Mouse (Mus musculus): Measurements from ENCODE around the gene Iqschfp. TPM values are rescaled to one million over a fixed set of nuclear protein-coding genes. Genes with fewer than 3 reads are reported as not detected.
A peak's percentile ranks its signal among the peaks of the same experiment; 100 is the strongest.

Gene Iqschfp
- total and polyA plus RNA-seq, 2 experiments: not detected

- TF ChIP-seq CTCF (IDR thresholded peaks at IDR 0.05; ENCODE audit: low read depth, low read length): no peak
- TF ChIP-seq POLR2A (IDR thresholded peaks at IDR 0.05; ENCODE audit: extremely low read depth, insufficient read depth, low read length): no peak
- H3K27me3 ChIP-seq (ENCODE audit: control insufficient read depth, insufficient read depth, low read length): no peaks in the 10 kb centered on the region
- no peak overlapping the region for H3K9ac ChIP-seq (ENCODE audit: low read depth, low read length)
- DNase-seq (ENCODE audit: extremely low read depth, low read depth, low spot score): no peak
- no peak overlapping the region for H3K4me3 ChIP-seq (ENCODE audit: insufficient read depth, low read depth, low read length)
- H3K36me3 ChIP-seq (ENCODE audit: control insufficient read depth, insufficient read depth, low read length): no peaks in the 10 kb centered on the region
- no peak overlapping the region for H3K27ac ChIP-seq (replicated peaks; ENCODE audit: insufficient read depth, low read depth, low read length)
- H3K4me1 ChIP-seq (ENCODE audit: control insufficient read depth, insufficient read depth, low read length): peaks cover 6% of the 10 kb centered on the region; the same call in 1 of the 2 replicates
- 75% methylated on average over 3 of the region's 3 CpGs for WGBS
- H3K79me2 ChIP-seq (ENCODE audit: control insufficient read depth, insufficient read depth, low read length): 0 out of 2 replicates have a peak, but pooled peaks cover 3% of the 10 kb centered on the region
These were observed 612.8 kb downstream of the Iqschfp start for GRCm38 (mm10) chr3:68504838-68505237.

- Histone ChIP-seq H3K79me2 (ENCODE audit: control insufficient read depth, insufficient read depth, low read length) (0 out of 2 replicates have a peak, but pooled peaks cover 3% of the 10 kb centered on the region), H3K27ac (replicated peaks; ENCODE audit: insufficient read depth, low read depth, low read length) (no peak overlapping the region), H3K4me1 (ENCODE audit: control insufficient read depth, insufficient read depth, low read length) (peaks cover 6% of the 10 kb centered on the region; the same call in 1 of the 2 replicates), H3K36me3 (ENCODE audit: control insufficient read depth, insufficient read depth, low read length) (no peaks in the 10 kb centered on the region), H3K9ac (ENCODE audit: low read depth, low read length) (no peak overlapping the region), H3K4me3 (ENCODE audit: insufficient read depth, low read depth, low read length) (no peak overlapping the region), H3K27me3 (ENCODE audit: control insufficient read depth, insufficient read depth, low read length) (no peaks in the 10 kb centered on the region)
- TF ChIP-seq CTCF (IDR thresholded peaks at IDR 0.05; ENCODE audit: low read depth, low read length) (no peak), POLR2A (IDR thresholded peaks at IDR 0.05; ENCODE audit: extremely low read depth, insufficient read depth, low read length) (no peak)
- WGBS: 26% methylated on average over 7 of the region's 7 CpGs
- DNase-seq (ENCODE audit: extremely low read depth, low read depth, low spot score): peak; percentile 7
These were observed 614.8 kb downstream of the Iqschfp start for GRCm38 (mm10) chr3:68506769-68507318.

GRCm38 (mm10) chr3:68508629-68509028 is 616.6 kb downstream of the Iqschfp start:
- Histone ChIP-seq H3K36me3 (ENCODE audit: control insufficient read depth, insufficient read depth, low read length) (no peaks in the 10 kb centered on the region), H3K27ac (replicated peaks; ENCODE audit: insufficient read depth, low read depth, low read length) (no peak overlapping the region), H3K9ac (ENCODE audit: low read depth, low read length) (no peak overlapping the region), H3K79me2 (ENCODE audit: control insufficient read depth, insufficient read depth, low read length) (no peaks in the 10 kb centered on the region), H3K4me1 (ENCODE audit: control insufficient read depth, insufficient read depth, low read length) (peaks cover 9% of the 10 kb centered on the region), H3K4me3 (ENCODE audit: insufficient read depth, low read depth, low read length) (no peak overlapping the region), H3K27me3 (ENCODE audit: control insufficient read depth, insufficient read depth, low read length) (no peaks in the 10 kb centered on the region)
- DNase-seq (ENCODE audit: extremely low read depth, low read depth, low spot score): peak; percentile 53
- TF ChIP-seq POLR2A (IDR thresholded peaks at IDR 0.05; ENCODE audit: extremely low read depth, insufficient read depth, low read length) (no peak), CTCF (IDR thresholded peaks at IDR 0.05; ENCODE audit: low read depth, low read length) (no peak)
- 4% methylated on average over 6 of the region's 6 CpGs for WGBS

DNA sequence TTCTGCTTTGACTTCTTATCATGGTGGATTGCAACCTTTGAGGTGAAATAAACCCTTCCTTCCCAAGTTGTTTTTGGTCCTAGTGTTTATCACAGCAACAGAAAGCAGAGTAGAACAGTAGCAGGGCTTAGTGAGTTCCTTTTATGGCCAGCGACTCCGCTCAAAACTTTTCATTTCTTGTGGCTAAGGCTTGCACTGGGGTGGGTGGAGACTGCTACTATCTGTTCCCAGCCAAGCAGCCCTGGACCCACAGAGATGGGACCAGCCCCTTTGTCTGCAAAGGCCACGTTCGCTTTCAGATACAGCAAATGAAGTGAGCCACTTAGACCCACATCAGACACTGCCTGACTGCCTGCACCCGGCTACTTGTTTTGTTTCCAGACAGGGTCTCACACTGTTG is 618.8 kb downstream of the Iqschfp start:
- no peak for DNase-seq (ENCODE audit: extremely low read depth, low read depth, low spot score)
- H3K79me2 ChIP-seq (ENCODE audit: control insufficient read depth, insufficient read depth, low read length): no peaks in the 10 kb centered on the region
- TF ChIP-seq CTCF (IDR thresholded peaks at IDR 0.05; ENCODE audit: low read depth, low read length) (no peak), POLR2A (IDR thresholded peaks at IDR 0.05; ENCODE audit: extremely low read depth, insufficient read depth, low read length) (no peak)
- no peak overlapping the region for H3K4me3 ChIP-seq (ENCODE audit: insufficient read depth, low read depth, low read length)
- H3K9ac ChIP-seq (ENCODE audit: low read depth, low read length): no peak overlapping the region
- H3K36me3 ChIP-seq (ENCODE audit: control insufficient read depth, insufficient read depth, low read length): no peaks in the 10 kb centered on the region
- WGBS: 83% methylated on average over 5 of the region's 5 CpGs
- no peaks in the 10 kb centered on the region for H3K27me3 ChIP-seq (ENCODE audit: control insufficient read depth, insufficient read depth, low read length)
- no peak overlapping the region for H3K27ac ChIP-seq (replicated peaks; ENCODE audit: insufficient read depth, low read depth, low read length)
- peaks cover 14% of the 10 kb centered on the region for H3K4me1 ChIP-seq (ENCODE audit: control insufficient read depth, insufficient read depth, low read length)

DNA sequence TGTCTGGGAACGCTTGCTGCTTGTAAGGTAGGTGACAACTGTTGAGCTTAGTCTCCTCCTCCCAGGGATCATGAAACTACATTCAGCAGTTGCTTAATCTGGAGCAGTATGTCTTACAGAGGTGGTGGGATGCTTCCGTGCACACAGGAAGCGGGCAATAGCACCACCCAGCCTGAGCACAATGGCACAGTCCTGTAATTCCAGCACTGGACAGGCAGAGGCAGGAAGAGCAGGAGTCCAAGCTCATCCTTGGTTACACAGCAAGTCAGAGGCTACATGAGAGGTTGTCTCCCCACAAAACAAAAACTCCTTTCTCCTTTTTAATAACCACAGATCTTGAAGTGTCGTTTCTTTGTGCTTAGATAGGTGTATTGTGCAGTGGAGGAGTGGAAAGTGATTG is 619.7 kb downstream of the Iqschfp start:
- Histone ChIP-seq H3K79me2 (ENCODE audit: control insufficient read depth, insufficient read depth, low read length) (no peaks in the 10 kb centered on the region), H3K4me3 (ENCODE audit: insufficient read depth, low read depth, low read length) (no peak overlapping the region), H3K4me1 (ENCODE audit: control insufficient read depth, insufficient read depth, low read length) (peaks cover 14% of the 10 kb centered on the region), H3K9ac (ENCODE audit: low read depth, low read length) (no peak overlapping the region), H3K36me3 (ENCODE audit: control insufficient read depth, insufficient read depth, low read length) (no peaks in the 10 kb centered on the region), H3K27me3 (ENCODE audit: control insufficient read depth, insufficient read depth, low read length) (no peaks in the 10 kb centered on the region), H3K27ac (replicated peaks; ENCODE audit: insufficient read depth, low read depth, low read length) (no peak overlapping the region)
- WGBS: 84% methylated on average over 4 of the region's 4 CpGs
- DNase-seq (ENCODE audit: extremely low read depth, low read depth, low spot score): no peak
- TF ChIP-seq POLR2A (IDR thresholded peaks at IDR 0.05; ENCODE audit: extremely low read depth, insufficient read depth, low read length) (no peak), CTCF (IDR thresholded peaks at IDR 0.05; ENCODE audit: low read depth, low read length) (no peak)

- DNase-seq (ENCODE audit: extremely low read depth, low read depth, low spot score): no peak
- H3K4me3 ChIP-seq (ENCODE audit: insufficient read depth, low read depth, low read length): no peak overlapping the region
- H3K27me3 ChIP-seq (ENCODE audit: control insufficient read depth, insufficient read depth, low read length): no peaks in the 10 kb centered on the region
- peaks cover 14% of the 10 kb centered on the region for H3K4me1 ChIP-seq (ENCODE audit: control insufficient read depth, insufficient read depth, low read length)
- no peak overlapping the region for H3K9ac ChIP-seq (ENCODE audit: low read depth, low read length)
- H3K79me2 ChIP-seq (ENCODE audit: control insufficient read depth, insufficient read depth, low read length): no peaks in the 10 kb centered on the region
- 92% methylated on average over 11 of the region's 11 CpGs for WGBS
- no peak overlapping the region for H3K27ac ChIP-seq (replicated peaks; ENCODE audit: insufficient read depth, low read depth, low read length)
- H3K36me3 ChIP-seq (ENCODE audit: control insufficient read depth, insufficient read depth, low read length): no peaks in the 10 kb centered on the region
- TF ChIP-seq CTCF (IDR thresholded peaks at IDR 0.05; ENCODE audit: low read depth, low read length) (no peak), POLR2A (IDR thresholded peaks at IDR 0.05; ENCODE audit: extremely low read depth, insufficient read depth, low read length) (no peak)
These were observed 620.3 kb downstream of the Iqschfp start for GRCm38 (mm10) chr3:68512327-68512726.
